Mouse (Mus musculus): ENCODE results near the gene Gprasp1. TPM values are rescaled to one million over a fixed set of nuclear protein-coding genes. Genes with fewer than 3 reads are reported as not detected.
"Not testable (repeated sequence)": the region's sequence is repeated elsewhere in the genome, so short reads cannot be mapped to it uniquely, and the experiment has no call there.

The Gprasp1 gene
- 30.4 and 32.2 TPM in 2 replicates for polyA plus RNA-seq (2015; fragmentation: Nextera tagmentation; extraction: Ambion mirVana)

GRCm38 (mm10) chrX:135742304-135743055, at the start of gene Gprasp1, which contains the start of gene Armcx5:
Gprasp1 (plus strand) TSS chrX:135742733.
Armcx5 (plus strand) TSS chrX:135742733.
- Histone ChIP-seq H3K36me3 (peaks cover 16% of the 10 kb centered on the region), H3K9ac (peak within 1 kb of the TSS; percentile 86), H3K4me3 (peak within 1 kb of the TSS; percentile 69), H3K4me1 (peaks cover 9% of the 10 kb centered on the region), H3K9me3 (no peaks in the 10 kb centered on the region), H3K27ac (replicated peaks) (peak within 1 kb of the TSS; percentile 83), H3K4me2 (peak within 1 kb of the TSS; percentile 73), H3K27me3 (replicated peaks) (peaks cover 3% of the 10 kb centered on the region; the same call in 1 of the 2 replicates)
- 13% methylated on average over 48 of the region's 48 CpGs for WGBS
- peak; percentile 85 for ATAC-seq (ENCODE audit: extremely low read depth, insufficient number of reproducible peaks, low FRiP score, low TSS enrichment)

GRCm38 (mm10) chrX:135693633-135694032, 48.9 kb upstream of the Gprasp1 start, which contains the start of gene Tcp11x2:
Tcp11x2 (minus strand) TSS chrX:135693790.
- Histone ChIP-seq H3K27me3 (replicated peaks) (peaks cover 9% of the 10 kb centered on the region; the same call in 1 of the 2 replicates), H3K27ac (replicated peaks) (no peak within 1 kb of the TSS), H3K4me3 (no peak within 1 kb of the TSS), H3K9ac (no peak within 1 kb of the TSS), H3K4me1 (no peaks in the 10 kb centered on the region), H3K36me3 (no peaks in the 10 kb centered on the region), H3K9me3 (no peaks in the 10 kb centered on the region), H3K4me2 (no peak within 1 kb of the TSS)
- ATAC-seq (ENCODE audit: extremely low read depth, insufficient number of reproducible peaks, low FRiP score, low TSS enrichment) = no peak
- WGBS = 44% methylated on average over 1 of the region's 1 CpGs

- ATAC-seq (ENCODE audit: extremely low read depth, insufficient number of reproducible peaks, low FRiP score, low TSS enrichment) = no peak
- H3K9ac ChIP-seq = no peak overlapping the region
- no peaks in the 10 kb centered on the region for H3K36me3 ChIP-seq
- no peak overlapping the region for H3K4me3 ChIP-seq
- no peak overlapping the region for H3K4me2 ChIP-seq
- H3K4me1 ChIP-seq = no peaks in the 10 kb centered on the region
- no peaks in the 10 kb centered on the region for H3K27me3 ChIP-seq (replicated peaks)
- no peaks in the 10 kb centered on the region for H3K9me3 ChIP-seq
- whole genome bisulfite sequencing = 93% methylated on average over 1 of the region's 1 CpGs
- no peak overlapping the region for H3K27ac ChIP-seq (replicated peaks)
These were observed 39.4 kb upstream of the Gprasp1 start for GRCm38 (mm10) chrX:135703111-135703510.

GRCm38 (mm10) chrX:135704349-135704748, 38.2 kb upstream of the Gprasp1 start:
- WGBS = 42% methylated on average over 2 of the region's 2 CpGs
- no peaks in the 10 kb centered on the region for H3K4me1 ChIP-seq

GRCm38 (mm10) chrX:135712845-135713244, 29.7 kb upstream of the Gprasp1 start:
- no peak overlapping the region for H3K9ac ChIP-seq
- no peak for ATAC-seq (ENCODE audit: extremely low read depth, insufficient number of reproducible peaks, low FRiP score, low TSS enrichment)
- peak overlapping the region; percentile 48 for H3K27ac ChIP-seq (replicated peaks)
- H3K4me2 ChIP-seq = no peak overlapping the region
- H3K4me1 ChIP-seq = no peaks in the 10 kb centered on the region
- H3K27me3 ChIP-seq (replicated peaks) = no peaks in the 10 kb centered on the region
- no peaks in the 10 kb centered on the region for H3K9me3 ChIP-seq
- H3K4me3 ChIP-seq = no peak overlapping the region
- 42% methylated on average over 2 of the region's 2 CpGs for WGBS
- no peaks in the 10 kb centered on the region for H3K36me3 ChIP-seq

More at GRCm38 (mm10) chrX:135704349-135704748, 38.2 kb upstream of the Gprasp1 start:
- no peak overlapping the region for H3K9ac ChIP-seq
- no peaks in the 10 kb centered on the region for H3K9me3 ChIP-seq
- H3K4me3 ChIP-seq = no peak overlapping the region
- no peaks in the 10 kb centered on the region for H3K36me3 ChIP-seq
- no peaks in the 10 kb centered on the region for H3K27me3 ChIP-seq (replicated peaks)
- no peak overlapping the region for H3K27ac ChIP-seq (replicated peaks)
- ATAC-seq (ENCODE audit: extremely low read depth, insufficient number of reproducible peaks, low FRiP score, low TSS enrichment) = no peak
- no peak overlapping the region for H3K4me2 ChIP-seq

- WGBS = 73% methylated on average over 10 of the region's 10 CpGs
- no peak within 1 kb of the TSS for H3K4me3 ChIP-seq
- H3K27ac ChIP-seq (replicated peaks) = no peak within 1 kb of the TSS
- no peak for ATAC-seq (ENCODE audit: extremely low read depth, insufficient number of reproducible peaks, low FRiP score, low TSS enrichment)
- no peaks in the 10 kb centered on the region for H3K36me3 ChIP-seq
- no peak within 1 kb of the TSS for H3K9ac ChIP-seq
- no peak within 1 kb of the TSS for H3K4me2 ChIP-seq
- H3K27me3 ChIP-seq (replicated peaks) = 0 out of 2 replicates have a peak, but pooled peaks cover 5% of the 10 kb centered on the region
- no peaks in the 10 kb centered on the region for H3K4me1 ChIP-seq
- no peaks in the 10 kb centered on the region for H3K9me3 ChIP-seq
These were observed 17.4 kb upstream of the Gprasp1 start, which contains the start of gene Tmsb15a for GRCm38 (mm10) chrX:135725161-135725560. Tmsb15a (minus strand) TSS chrX:135725261.

GRCm38 (mm10) chrX:135738730-135739520, 3.6 kb upstream of the Gprasp1 start:
- Histone ChIP-seq H3K27me3 (replicated peaks) (peaks cover 3% of the 10 kb centered on the region; the same call in 1 of the 2 replicates), H3K4me1 (peaks cover 7% of the 10 kb centered on the region), H3K4me3 (no peak overlapping the region), H3K36me3 (no peaks in the 10 kb centered on the region), H3K4me2 (no peak overlapping the region), H3K27ac (replicated peaks) (no peak overlapping the region), H3K9me3 (no peaks in the 10 kb centered on the region), H3K9ac (no peak overlapping the region)
- 88% methylated on average over 2 of the region's 2 CpGs for WGBS
- no peak for ATAC-seq (ENCODE audit: extremely low read depth, insufficient number of reproducible peaks, low FRiP score, low TSS enrichment)

GRCm38 (mm10) chrX:135743056-135743355, 473 bp downstream of the Gprasp1 start:
- Histone ChIP-seq H3K27ac (replicated peaks) (peak overlapping the region; percentile 83; the same call in 1 of the 2 replicates), H3K9me3 (no peaks in the 10 kb centered on the region), H3K36me3 (peaks cover 18% of the 10 kb centered on the region), H3K4me1 (peaks cover 9% of the 10 kb centered on the region), H3K4me2 (peak overlapping the region; percentile 73), H3K4me3 (peak overlapping the region; percentile 69), H3K9ac (peak overlapping the region; percentile 86), H3K27me3 (replicated peaks) (peaks cover 3% of the 10 kb centered on the region; the same call in 1 of the 2 replicates)
- ATAC-seq (ENCODE audit: extremely low read depth, insufficient number of reproducible peaks, low FRiP score, low TSS enrichment) = no peak
- WGBS = 8% methylated on average over 7 of the region's 7 CpGs

GRCm38 (mm10) chrX:135745376-135745775, 2.8 kb downstream of the Gprasp1 start:
- H3K27me3 ChIP-seq (replicated peaks); H3K4me1 ChIP-seq; H3K4me3 ChIP-seq; H3K9ac ChIP-seq; ATAC-seq (ENCODE audit: extremely low read depth, insufficient number of reproducible peaks, low FRiP score, low TSS enrichment); H3K4me2 ChIP-seq; H3K27ac ChIP-seq (replicated peaks); H3K9me3 ChIP-seq: not testable (repeated sequence)
- WGBS = 52% methylated on average over 3 of the region's 3 CpGs
- peaks cover 25% of the 10 kb centered on the region for H3K36me3 ChIP-seq

- no peak for ATAC-seq (ENCODE audit: extremely low read depth, insufficient number of reproducible peaks, low FRiP score, low TSS enrichment)
- H3K4me1 ChIP-seq = no peaks in the 10 kb centered on the region
- H3K9me3 ChIP-seq = no peaks in the 10 kb centered on the region
- H3K9ac ChIP-seq = no peak overlapping the region
- H3K27ac ChIP-seq (replicated peaks) = no peak overlapping the region
- no peak overlapping the region for H3K4me2 ChIP-seq
- H3K27me3 ChIP-seq (replicated peaks) = no peaks in the 10 kb centered on the region
- H3K4me3 ChIP-seq = no peak overlapping the region
- WGBS = 3% methylated on average over 2 of the region's 2 CpGs
- peaks cover 22% of the 10 kb centered on the region for H3K36me3 ChIP-seq
These were observed 10.3 kb downstream of the Gprasp1 start for GRCm38 (mm10) chrX:135752832-135753231.

- no peaks in the 10 kb centered on the region for H3K27me3 ChIP-seq (replicated peaks)
- H3K27ac ChIP-seq (replicated peaks) = no peak overlapping the region
- no peaks in the 10 kb centered on the region for H3K9me3 ChIP-seq
- no peak for ATAC-seq (ENCODE audit: extremely low read depth, insufficient number of reproducible peaks, low FRiP score, low TSS enrichment)
- no peak overlapping the region for H3K4me3 ChIP-seq
- no peak overlapping the region for H3K9ac ChIP-seq
- H3K36me3 ChIP-seq = peaks cover 10% of the 10 kb centered on the region
- no peak overlapping the region for H3K4me2 ChIP-seq
- H3K4me1 ChIP-seq = no peaks in the 10 kb centered on the region
These were observed 19.2 kb downstream of the Gprasp1 start for GRCm38 (mm10) chrX:135761707-135762106.

Measured in heart, embryonic 13.5 days (tissue).